Mouse (Mus musculus) hindbrain, embryonic 16.5 days (tissue): ENCODE measurements at regions not wholly inside any gene's neighbourhood (a gene's known extent, or its start where the extent isn't known, plus 50 kb on each side); places are given as distances from the start of the nearest gene placed in this dataset.
"Not testable (repeated sequence)": the region's sequence is repeated elsewhere in the genome, so short reads cannot be mapped to it uniquely, and the experiment has no call there.

Source experiments
- ATAC-seq: fragments of 200-750 bp; cut with Nextera tagmentation; 2 replicates; pipeline ENCODE4 v1.8.0; 2017; ENCODE audit warnings: moderate TSS enrichment, moderate library complexity
- H3K27ac ChIP-seq: fragments of 300-500 bp; sonication (generic); 2 replicates; pipeline ENCODE4 v1.5.1; 2014; ENCODE audit warnings: low read depth, mild to moderate bottlenecking, control low read depth, low read length, moderate library complexity
- H3K27me3 ChIP-seq: fragments of 300-500 bp; sonication (generic); replicated peaks from 2 replicates; pipeline ENCODE4 v1.6.1; 2014; ENCODE audit warnings: low read length; ENCODE audit not compliant: control insufficient read depth, insufficient read depth
- H3K36me3 ChIP-seq: fragments of 300-500 bp; sonication (generic); 2 replicates; pipeline ENCODE4 v1.6.1; 2014; ENCODE audit warnings: mild to moderate bottlenecking, low read length, moderate library complexity, mixed read lengths; ENCODE audit not compliant: control insufficient read depth, insufficient read depth
- H3K4me1 ChIP-seq: fragments of 300-500 bp; sonication (generic); 2 replicates; pipeline ENCODE4 v1.6.1; 2014; ENCODE audit warnings: low read depth, low read length; ENCODE audit not compliant: control insufficient read depth, insufficient read depth
- H3K4me2 ChIP-seq: fragments of 300-500 bp; sonication (generic); 2 replicates; pipeline ENCODE4 v1.6.1; 2014; ENCODE audit warnings: mild to moderate bottlenecking, low read length, control low read depth, moderate library complexity
- H3K4me3 ChIP-seq: fragments of 300-500 bp; sonication (generic); 2 replicates; pipeline ENCODE4 v1.5.1; 2014; ENCODE audit warnings: mild to moderate bottlenecking, low read length, control low read depth, moderate library complexity
- H3K9ac ChIP-seq: fragments of 300-500 bp; sonication (generic); 2 replicates; pipeline ENCODE4 v1.6.1; 2014; ENCODE audit warnings: low read depth, mild to moderate bottlenecking, control low read depth, low read length, moderate library complexity
- H3K9me3 ChIP-seq: fragments of 300-500 bp; sonication (generic); 2 replicates; pipeline ENCODE4 v1.6.1; 2014; ENCODE audit warnings: mild to moderate bottlenecking, low read length, moderate library complexity; ENCODE audit not compliant: control insufficient read depth
- WGBS: fragments of 180-500 bp; shearing (Covaris S2); extraction: QIAGEN DNeasy Blood & Tissue Kit; methylation state at CpG from one replicate; pipeline ENCODE4 v1.1.7; 2014; 5-methylcytosine and 5-hydroxymethylcytosine counted together

GRCm38 (mm10) chr5:63473163-63473562 lies 175.7 kb upstream of the Nwd2 start:
- WGBS: 77% methylated on average over 3 of the region's 3 CpGs

GRCm38 (mm10) chr5:63476240-63476973 lies 172.5 kb upstream of the Nwd2 start:
- Histone ChIP-seq H3K36me3 (no peaks in the 10 kb centered on the region), H3K27me3 (no peaks in the 10 kb centered on the region), H3K4me1 (no peaks in the 10 kb centered on the region), H3K27ac (no peak overlapping the region), H3K4me3 (no peak overlapping the region), H3K9me3 (no peaks in the 10 kb centered on the region), H3K9ac (no peak overlapping the region), H3K4me2 (no peak overlapping the region)
- ATAC-seq: no peak
- 69% methylated on average over 2 of the region's 2 CpGs for WGBS

More at GRCm38 (mm10) chr5:63473163-63473562, 175.7 kb upstream of the Nwd2 start:
- Histone ChIP-seq H3K4me3 (no peak overlapping the region), H3K4me2 (no peak overlapping the region), H3K27ac (no peak overlapping the region), H3K27me3 (no peaks in the 10 kb centered on the region), H3K9me3 (no peaks in the 10 kb centered on the region), H3K4me1 (no peaks in the 10 kb centered on the region), H3K9ac (no peak overlapping the region), H3K36me3 (no peaks in the 10 kb centered on the region)
- ATAC-seq: no peak

- WGBS: 61% methylated on average over 1 of the region's 1 CpGs
- no peaks in the 10 kb centered on the region for H3K4me1 ChIP-seq
- no peak overlapping the region for H3K4me3 ChIP-seq
- H3K27ac ChIP-seq: no peak overlapping the region
- no peak for ATAC-seq
- H3K27me3 ChIP-seq: no peaks in the 10 kb centered on the region
- H3K36me3 ChIP-seq: no peaks in the 10 kb centered on the region
- no peak overlapping the region for H3K9ac ChIP-seq
- no peak overlapping the region for H3K4me2 ChIP-seq
- no peaks in the 10 kb centered on the region for H3K9me3 ChIP-seq
Observed at GRCm38 (mm10) chr5:63498952-63499351, 149.9 kb upstream of the Nwd2 start.

GRCm38 (mm10) chr5:63503056-63503845 lies 145.7 kb upstream of the Nwd2 start:
- Histone ChIP-seq H3K4me3 (no peak overlapping the region), H3K4me2 (no peak overlapping the region), H3K36me3 (no peaks in the 10 kb centered on the region), H3K9ac (no peak overlapping the region), H3K9me3 (no peaks in the 10 kb centered on the region), H3K27me3 (no peaks in the 10 kb centered on the region), H3K27ac (no peak overlapping the region), H3K4me1 (no peaks in the 10 kb centered on the region)
- 88% methylated on average over 13 of the region's 13 CpGs for WGBS
- no peak for ATAC-seq

GRCm38 (mm10) chr5:63534197-63534596 lies 114.7 kb upstream of the Nwd2 start:
- WGBS: 34% methylated on average over 7 of the region's 7 CpGs
- H3K36me3 ChIP-seq: no peaks in the 10 kb centered on the region
- no peaks in the 10 kb centered on the region for H3K9me3 ChIP-seq
- no peak overlapping the region for H3K4me2 ChIP-seq
- H3K4me1 ChIP-seq: no peaks in the 10 kb centered on the region
- no peak overlapping the region for H3K4me3 ChIP-seq
- no peak overlapping the region for H3K9ac ChIP-seq
- no peaks in the 10 kb centered on the region for H3K27me3 ChIP-seq
- no peak overlapping the region for H3K27ac ChIP-seq
- ATAC-seq: no peak

GRCm38 (mm10) chr5:63540530-63540929 lies 108.4 kb upstream of the Nwd2 start:
- Histone ChIP-seq H3K9ac (no peak overlapping the region), H3K4me1 (no peaks in the 10 kb centered on the region), H3K27me3 (no peaks in the 10 kb centered on the region), H3K27ac (no peak overlapping the region), H3K9me3 (no peaks in the 10 kb centered on the region), H3K4me2 (no peak overlapping the region), H3K4me3 (no peak overlapping the region), H3K36me3 (no peaks in the 10 kb centered on the region)
- WGBS: 91% methylated on average over 6 of the region's 6 CpGs
- no peak for ATAC-seq

- Histone ChIP-seq H3K27ac (no peak overlapping the region), H3K4me2 (no peak overlapping the region)
- 87% methylated on average over 2 of the region's 2 CpGs for WGBS
Observed at GRCm38 (mm10) chr5:63545482-63545881, 103.4 kb upstream of the Nwd2 start.

GRCm38 (mm10) chr5:63565891-63566290 lies 83.0 kb upstream of the Nwd2 start:
- H3K27ac ChIP-seq, ATAC-seq, H3K4me3 ChIP-seq, H3K27me3 ChIP-seq, H3K9ac ChIP-seq, H3K9me3 ChIP-seq, H3K4me2 ChIP-seq, H3K4me1 ChIP-seq, H3K36me3 ChIP-seq: not testable (repeated sequence)

More at GRCm38 (mm10) chr5:63545482-63545881, 103.4 kb upstream of the Nwd2 start:
- ATAC-seq: no peak
- H3K4me1 ChIP-seq: no peaks in the 10 kb centered on the region
- no peak overlapping the region for H3K4me3 ChIP-seq
- H3K36me3 ChIP-seq: no peaks in the 10 kb centered on the region
- H3K27me3 ChIP-seq: no peaks in the 10 kb centered on the region
- H3K9ac ChIP-seq: no peak overlapping the region
- H3K9me3 ChIP-seq: no peaks in the 10 kb centered on the region

GRCm38 (mm10) chr5:63575401-63575800 lies 73.5 kb upstream of the Nwd2 start:
- Histone ChIP-seq H3K27me3 (no peaks in the 10 kb centered on the region), H3K9ac (no peak overlapping the region), H3K4me3 (no peak overlapping the region), H3K4me1 (no peaks in the 10 kb centered on the region), H3K36me3 (no peaks in the 10 kb centered on the region), H3K4me2 (no peak overlapping the region), H3K27ac (no peak overlapping the region), H3K9me3 (no peaks in the 10 kb centered on the region)
- ATAC-seq: no peak
- 75% methylated on average over 1 of the region's 1 CpGs for WGBS
